Mouse (Mus musculus) limb, embryonic 13.5 days (tissue): ENCODE measurements around the gene Rbck1. TPM values are rescaled to one million over a fixed set of nuclear protein-coding genes. Genes with fewer than 3 reads are reported as not detected.

ENCODE experiments used
- ATAC-seq: fragments of 200-750 bp; cut with Nextera tagmentation; 2 replicates; pipeline ENCODE4 v1.8.0; 2017; ENCODE audit warnings: low read depth, moderate number of reproducible peaks, moderate TSS enrichment; ENCODE audit not compliant: low FRiP score
- H3K27ac ChIP-seq: fragments of 300-500 bp; sonication (generic); 2 replicates; pipeline ENCODE4 v1.5.1; 2015; ENCODE audit warnings: inconsistent platforms, mild to moderate bottlenecking, moderate library complexity
- H3K27me3 ChIP-seq: fragments of 300-500 bp; sonication (generic); 2 replicates; pipeline ENCODE4 v1.6.1; 2015; ENCODE audit warnings: mild to moderate bottlenecking, inconsistent platforms
- H3K36me3 ChIP-seq: fragments of 300-500 bp; sonication (generic); 2 replicates; pipeline ENCODE4 v1.6.1; 2015; ENCODE audit warnings: inconsistent platforms, mild to moderate bottlenecking, moderate library complexity
- H3K4me1 ChIP-seq: fragments of 300-500 bp; sonication (generic); 2 replicates; pipeline ENCODE4 v1.6.1; 2015; ENCODE audit warnings: inconsistent platforms
- H3K4me2 ChIP-seq: fragments of 300-500 bp; sonication (generic); replicated peaks from 2 replicates; pipeline ENCODE4 v1.6.1; 2015; ENCODE audit warnings: inconsistent platforms, mild to moderate bottlenecking, moderate library complexity
- H3K4me3 ChIP-seq: fragments of 300-500 bp; sonication (generic); 2 replicates; pipeline ENCODE4 v1.5.1; 2015; ENCODE audit warnings: moderate library complexity, mild to moderate bottlenecking, inconsistent platforms
- H3K9ac ChIP-seq: fragments of 300-500 bp; sonication (generic); 2 replicates; pipeline ENCODE4 v1.6.1; 2015; ENCODE audit warnings: mild to moderate bottlenecking, inconsistent platforms
- H3K9me3 ChIP-seq: fragments of 300-500 bp; sonication (generic); 2 replicates; pipeline ENCODE4 v1.6.1; 2016; ENCODE audit warnings: inconsistent platforms
- WGBS: fragments of 180-500 bp; shearing (Covaris S2); methylation state at CpG from one replicate; pipeline ENCODE4 v1.1.7; 2015; 5-methylcytosine and 5-hydroxymethylcytosine counted together
- polyA plus RNA-seq: library from polyadenylated mRNA; unstranded; fragments of >200 nt; fragmentation: Nextera tagmentation; extraction: Ambion mirVana; gene quantifications from 2 replicates; pipeline ENCODE4 v1.2.1, GENCODE M21; 2015

Rbck1 gene
- polyA plus RNA-seq, result 83.3 and 86.9 TPM in 2 replicates

GRCm38 (mm10) chr2:152332101-152332825, at the start of gene Rbck1:
TSS of gene Rbck1 (minus strand) at chr2:152332653.
- peak within 1 kb of the TSS; percentile 90 for H3K9ac ChIP-seq
- peak within 1 kb of the TSS; percentile 86 for H3K4me2 ChIP-seq
- H3K4me3 ChIP-seq, result peak within 1 kb of the TSS; percentile 90
- H3K36me3 ChIP-seq, result peaks cover 28% of the 10 kb centered on the region
- peaks cover 20% of the 10 kb centered on the region for H3K4me1 ChIP-seq
- H3K27me3 ChIP-seq, result peaks cover 5% of the 10 kb centered on the region; the same call in 1 of the 2 replicates
- H3K9me3 ChIP-seq, result no peaks in the 10 kb centered on the region
- peak; percentile 96 for ATAC-seq
- under 1% methylated on average over 54 of the region's 54 CpGs for WGBS
- peak within 1 kb of the TSS; percentile 86 for H3K27ac ChIP-seq

DNA sequence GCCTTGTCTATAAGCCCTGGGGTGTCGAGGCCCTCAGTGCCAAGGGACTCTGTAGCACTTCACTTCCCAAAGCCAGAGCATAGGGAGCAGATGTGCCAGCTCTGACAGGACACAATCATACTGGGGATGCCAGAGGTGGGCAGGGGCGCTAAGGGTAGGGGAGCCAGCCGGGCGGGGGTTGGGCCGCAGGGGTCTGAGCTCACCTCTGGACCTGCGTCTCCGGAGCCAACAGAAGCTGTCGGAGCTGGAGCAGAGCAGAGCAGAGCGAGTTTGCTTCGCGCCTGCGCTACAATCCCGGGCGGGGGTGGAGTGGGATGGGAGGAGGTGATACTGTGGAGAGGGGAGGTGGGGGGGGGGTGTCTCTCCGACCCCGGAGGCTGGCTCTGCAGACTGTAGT, 43.9 kb upstream of the Rbck1 start, which contains the start of gene Nrsn2:
Gene Nrsn2 (minus strand): TSS at position 294 of the 397 bp plus-strand sequence.
- H3K9me3 ChIP-seq, result no peaks in the 10 kb centered on the region
- no peak within 1 kb of the TSS for H3K27ac ChIP-seq
- under 1% methylated on average over 16 of the region's 16 CpGs for WGBS
- ATAC-seq, result peak; percentile 71
- H3K4me1 ChIP-seq, result peaks cover 16% of the 10 kb centered on the region
- no peaks in the 10 kb centered on the region for H3K36me3 ChIP-seq
- H3K9ac ChIP-seq, result peak within 1 kb of the TSS; percentile 53; the same call in 1 of the 2 replicates
- peak within 1 kb of the TSS; percentile 33 for H3K4me3 ChIP-seq
- peaks cover 30% of the 10 kb centered on the region for H3K27me3 ChIP-seq
- H3K4me2 ChIP-seq, result peak within 1 kb of the TSS; percentile 62

DNA sequence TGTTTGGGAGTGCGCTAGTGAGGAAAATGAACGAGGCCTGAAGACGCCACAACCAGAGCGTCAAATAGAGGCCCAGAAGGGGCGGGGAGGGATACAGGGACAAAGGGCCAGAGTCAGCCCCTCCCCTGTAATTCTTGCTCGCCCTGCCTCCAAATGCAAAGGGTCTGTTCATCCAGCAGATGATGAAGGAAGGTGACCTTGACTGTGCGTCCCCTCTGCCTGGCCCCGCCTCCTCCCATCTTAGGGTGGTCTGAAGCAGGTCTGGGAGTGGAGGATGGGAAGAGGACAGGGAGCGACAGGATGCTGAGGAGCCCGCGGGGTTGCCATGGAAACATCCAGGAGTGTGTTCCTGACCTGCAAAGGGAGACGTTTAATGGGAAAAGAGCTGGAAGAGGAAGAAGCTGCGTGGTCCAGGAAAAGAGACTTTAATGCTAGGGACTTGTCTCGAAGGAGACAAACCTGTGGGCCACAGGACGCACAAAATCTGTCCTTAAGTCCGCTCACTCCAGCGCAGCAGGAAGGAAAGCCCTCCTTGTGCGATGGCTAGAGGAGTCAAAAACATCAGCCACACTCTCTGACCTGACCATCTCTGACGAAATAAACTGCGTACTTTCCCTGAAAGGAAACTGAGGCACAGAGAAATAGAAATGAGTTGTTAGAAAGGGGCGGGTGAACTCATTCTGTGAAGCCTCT, 43.3 kb upstream of the Rbck1 start:
- H3K36me3 ChIP-seq, result no peaks in the 10 kb centered on the region
- H3K4me2 ChIP-seq, result peak overlapping the region; percentile 62
- peak; percentile 64; the same call in 1 of the 2 replicates for ATAC-seq
- no peaks in the 10 kb centered on the region for H3K9me3 ChIP-seq
- 5% methylated on average over 21 of the region's 21 CpGs for WGBS
- peaks cover 30% of the 10 kb centered on the region for H3K27me3 ChIP-seq
- peak overlapping the region; percentile 33 for H3K4me3 ChIP-seq
- peaks cover 16% of the 10 kb centered on the region for H3K4me1 ChIP-seq
- no peak overlapping the region for H3K27ac ChIP-seq
- peak overlapping the region; percentile 53; the same call in 1 of the 2 replicates for H3K9ac ChIP-seq

DNA sequence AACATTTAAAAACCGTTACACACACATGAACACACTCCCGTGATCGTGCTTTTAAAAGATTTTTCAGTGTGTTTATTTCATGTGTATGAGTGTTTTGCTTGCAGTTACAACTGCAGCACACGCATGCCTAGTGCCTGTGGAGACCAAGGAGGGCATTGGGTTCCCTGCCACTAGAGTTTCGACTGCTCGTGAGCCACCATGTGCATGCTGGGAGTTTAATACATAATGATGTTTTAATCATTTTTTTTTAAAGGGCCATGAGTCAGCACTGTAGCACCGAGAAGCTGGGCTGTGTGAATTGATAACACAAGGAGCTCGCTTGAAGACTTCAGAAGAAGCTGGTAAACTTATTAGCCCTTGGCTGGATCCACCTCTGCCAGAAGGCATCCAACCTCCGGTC, 41.1 kb upstream of the Rbck1 start:
- Histone ChIP-seq H3K36me3 (no peaks in the 10 kb centered on the region), H3K9me3 (no peaks in the 10 kb centered on the region), H3K27ac (no peak overlapping the region), H3K4me1 (peaks cover 16% of the 10 kb centered on the region), H3K9ac (no peak overlapping the region), H3K4me2 (no peak overlapping the region), H3K27me3 (peaks cover 30% of the 10 kb centered on the region), H3K4me3 (no peak overlapping the region)
- no peak for ATAC-seq
- 84% methylated on average over 9 of the region's 9 CpGs for WGBS

DNA sequence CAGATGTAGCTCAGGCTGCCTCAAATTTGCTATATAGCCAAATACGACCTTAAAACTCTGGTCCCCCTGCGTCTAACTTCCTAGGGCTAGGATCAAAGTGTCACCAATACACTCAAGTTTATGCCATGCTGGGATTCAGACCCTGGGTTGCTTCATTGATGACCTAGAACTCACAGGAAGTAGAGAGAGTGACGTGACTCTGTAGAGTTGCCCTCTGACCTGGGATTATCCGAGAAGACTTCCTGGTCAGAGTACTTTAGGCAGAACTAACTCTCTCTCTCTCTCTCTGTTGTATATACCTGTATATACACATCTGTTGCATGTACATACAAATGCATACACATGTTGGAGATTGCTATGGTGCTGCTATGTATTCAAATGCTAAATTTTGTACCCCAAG, 40.2 kb upstream of the Rbck1 start:
- ATAC-seq, result no peak
- Histone ChIP-seq H3K27ac (no peak overlapping the region), H3K9me3 (no peaks in the 10 kb centered on the region), H3K4me1 (peaks cover 16% of the 10 kb centered on the region), H3K27me3 (peaks cover 30% of the 10 kb centered on the region), H3K9ac (no peak overlapping the region), H3K36me3 (no peaks in the 10 kb centered on the region), H3K4me3 (no peak overlapping the region), H3K4me2 (no peak overlapping the region)
- WGBS, result 63% methylated on average over 4 of the region's 4 CpGs

GRCm38 (mm10) chr2:152372104-152372503, 39.7 kb upstream of the Rbck1 start:
- ATAC-seq, result no peak
- 84% methylated on average over 7 of the region's 7 CpGs for WGBS
- peaks cover 26% of the 10 kb centered on the region for H3K27me3 ChIP-seq
- no peak overlapping the region for H3K27ac ChIP-seq
- no peak overlapping the region for H3K9ac ChIP-seq
- peaks cover 16% of the 10 kb centered on the region for H3K4me1 ChIP-seq
- H3K9me3 ChIP-seq, result no peaks in the 10 kb centered on the region
- no peak overlapping the region for H3K4me3 ChIP-seq
- H3K4me2 ChIP-seq, result no peak overlapping the region
- no peaks in the 10 kb centered on the region for H3K36me3 ChIP-seq

DNA sequence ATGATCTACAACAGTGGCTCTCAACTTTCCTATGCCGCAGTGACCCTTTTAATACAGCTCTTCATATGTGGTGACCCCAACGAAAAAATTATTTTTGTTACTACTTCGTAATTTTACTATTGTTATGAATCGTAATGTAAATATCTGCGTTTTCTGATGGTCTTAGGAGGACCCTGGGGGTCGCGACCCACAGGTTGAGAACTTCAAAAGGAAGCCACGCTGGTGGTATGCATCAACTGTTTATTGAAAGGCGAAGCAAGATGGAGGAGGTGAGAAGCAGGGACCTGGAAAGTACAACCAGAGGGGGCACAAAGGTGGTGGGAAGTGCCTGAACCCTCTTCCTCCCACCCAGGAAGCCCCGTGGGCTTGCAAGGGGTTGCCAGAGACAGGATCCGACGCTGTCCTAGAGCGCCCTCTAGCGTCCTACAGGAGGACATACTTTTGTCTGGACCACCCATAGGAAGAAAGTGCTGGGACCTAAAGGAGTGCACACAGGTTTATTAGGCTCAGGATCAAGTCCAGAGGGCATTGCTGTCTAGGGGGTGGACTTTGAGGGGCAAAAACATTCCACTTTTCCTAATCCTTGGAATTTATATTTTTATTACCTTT, 36.2 kb upstream of the Rbck1 start:
- Histone ChIP-seq H3K36me3 (no peaks in the 10 kb centered on the region), H3K4me1 (peaks cover 3% of the 10 kb centered on the region; the same call in 1 of the 2 replicates), H3K27me3 (no peaks in the 10 kb centered on the region), H3K4me2 (peak overlapping the region; percentile 27), H3K4me3 (no peak overlapping the region), H3K9me3 (no peaks in the 10 kb centered on the region), H3K9ac (no peak overlapping the region), H3K27ac (no peak overlapping the region)
- WGBS, result 33% methylated on average over 14 of the region's 14 CpGs
- ATAC-seq, result no peak

GRCm38 (mm10) chr2:152367917-152368316, 35.5 kb upstream of the Rbck1 start:
- Histone ChIP-seq H3K4me3 (no peak overlapping the region), H3K4me2 (no peak overlapping the region), H3K9me3 (no peaks in the 10 kb centered on the region), H3K27ac (no peak overlapping the region), H3K36me3 (no peaks in the 10 kb centered on the region), H3K27me3 (no peaks in the 10 kb centered on the region), H3K9ac (no peak overlapping the region), H3K4me1 (peaks cover 6% of the 10 kb centered on the region; the same call in 1 of the 2 replicates)
- 73% methylated on average over 5 of the region's 5 CpGs for WGBS
- ATAC-seq, result no peak

DNA sequence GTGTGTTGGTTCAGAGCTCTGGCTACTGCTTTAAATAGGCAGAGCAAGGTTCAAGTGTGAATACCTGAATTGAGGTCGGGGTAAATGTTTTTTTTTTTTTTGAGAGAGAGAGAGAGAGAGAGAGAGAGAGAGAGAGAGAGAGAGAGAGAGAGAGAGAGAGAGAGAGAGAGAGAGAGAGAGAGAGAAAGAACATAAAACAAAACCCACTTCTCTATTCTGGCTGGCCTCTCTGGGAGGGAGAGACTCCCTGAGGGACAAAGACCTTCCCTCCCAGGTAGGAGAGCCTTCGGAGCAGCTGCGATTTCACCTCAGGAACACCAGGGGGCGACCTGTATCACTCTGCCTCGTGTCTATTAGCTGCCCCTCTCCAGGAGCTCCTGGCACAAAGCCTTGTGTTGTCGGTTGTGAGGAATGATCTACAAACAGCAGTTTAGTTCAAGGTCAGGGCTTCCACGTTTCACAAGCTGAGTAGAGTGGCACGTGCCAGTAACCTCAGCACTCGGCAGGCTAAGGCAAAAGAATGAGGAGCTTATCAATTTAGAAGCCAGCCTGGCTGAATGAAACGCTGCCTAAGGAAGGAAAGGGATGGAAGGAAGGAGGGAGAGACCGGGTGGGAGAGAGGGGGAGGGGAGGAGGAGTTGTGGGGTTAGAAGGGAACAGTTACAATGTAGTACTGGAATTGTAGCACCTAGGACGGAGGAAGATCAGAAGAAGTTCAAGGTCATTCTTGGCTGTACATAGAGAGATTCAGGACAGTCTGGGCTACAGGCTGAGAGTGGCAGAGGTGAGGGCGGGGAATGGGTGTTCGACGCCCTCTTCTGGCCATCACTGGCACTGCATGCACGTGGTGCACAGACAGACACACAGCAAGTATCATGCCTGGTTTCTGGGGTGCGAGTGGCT, 31.0 kb upstream of the Rbck1 start:
- no peak overlapping the region for H3K27ac ChIP-seq
- peak overlapping the region; percentile 53 for H3K4me2 ChIP-seq
- H3K4me1 ChIP-seq, result peaks cover 6% of the 10 kb centered on the region; the same call in 1 of the 2 replicates
- no peaks in the 10 kb centered on the region for H3K9me3 ChIP-seq
- no peaks in the 10 kb centered on the region for H3K36me3 ChIP-seq
- H3K9ac ChIP-seq, result no peak overlapping the region; the same call in 1 of the 2 replicates
- no peaks in the 10 kb centered on the region for H3K27me3 ChIP-seq
- ATAC-seq, result peak; percentile 69; the same call in 1 of the 2 replicates
- peak overlapping the region; percentile 27 for H3K4me3 ChIP-seq
- WGBS, result 10% methylated on average over 17 of the region's 17 CpGs

GRCm38 (mm10) chr2:152361193-152361592, 28.7 kb upstream of the Rbck1 start:
- Histone ChIP-seq H3K9me3 (no peaks in the 10 kb centered on the region), H3K27me3 (no peaks in the 10 kb centered on the region), H3K4me1 (peaks cover 6% of the 10 kb centered on the region; the same call in 1 of the 2 replicates), H3K4me2 (no peak overlapping the region), H3K4me3 (no peak overlapping the region), H3K9ac (no peak overlapping the region), H3K27ac (no peak overlapping the region), H3K36me3 (no peaks in the 10 kb centered on the region)
- 90% methylated on average over 8 of the region's 8 CpGs for WGBS
- no peak for ATAC-seq

GRCm38 (mm10) chr2:152360271-152360775, 27.9 kb upstream of the Rbck1 start:
- H3K9me3 ChIP-seq, result no peaks in the 10 kb centered on the region
- H3K9ac ChIP-seq, result no peak overlapping the region
- no peak overlapping the region for H3K4me2 ChIP-seq
- whole genome bisulfite sequencing, result 51% methylated on average over 7 of the region's 7 CpGs
- no peaks in the 10 kb centered on the region for H3K36me3 ChIP-seq
- H3K4me3 ChIP-seq, result no peak overlapping the region
- no peak for ATAC-seq
- H3K27me3 ChIP-seq, result no peaks in the 10 kb centered on the region
- H3K4me1 ChIP-seq, result peaks cover 6% of the 10 kb centered on the region; the same call in 1 of the 2 replicates
- no peak overlapping the region for H3K27ac ChIP-seq
